Mouse (Mus musculus) layer of hippocampus, adult 2 months (tissue): ENCODE results near the gene Dera. TPM values are rescaled to one million over a fixed set of nuclear protein-coding genes. Genes with fewer than 3 reads are reported as not detected.

Experiments
- DNase-seq, 2 experiments: peaks; one replicate each; pipeline ENCODE4 v3.0.0; 2022; ENCODE audit warnings: low spot score in 2 of 2
- H3K27ac ChIP-seq: fragments of 200-600 bp; 2 replicates; pipeline ENCODE4 v1.8.1; 2022
- H3K4me3 ChIP-seq: fragments of 200-600 bp; 2 replicates; pipeline ENCODE4 v1.8.1; 2022; ENCODE audit warnings: mild to moderate bottlenecking
- CTCF ChIP-seq: fragments of 200-600 bp; conservative IDR thresholded peaks from 2 replicates; pipeline ENCODE4 v1.8.1; 2022; ENCODE audit warnings: antibody characterized with exemption, mild to moderate bottlenecking, moderate library complexity
- total RNA-seq, 2 experiments: library from RNA; stranded (reverse); gene quantifications; 2 replicates each; pipeline ENCODE4 v1.2.3; 2021

Dera gene
- total RNA-seq, 2 experiments from 2014 or later = 5.1 to 6.1 TPM

- TF ChIP-seq CTCF = no peak
- Histone ChIP-seq H3K27ac (no peak overlapping the region), H3K4me3 (no peak overlapping the region)
- DNase-seq = no peak
Observed at GRCm38 (mm10) chr6:137803456-137804005, 49.2 kb downstream of the Dera start.

- DNase-seq = no peak
- no peak for TF ChIP-seq CTCF
- Histone ChIP-seq H3K4me3 (no peak overlapping the region), H3K27ac (no peak overlapping the region)
Observed at GRCm38 (mm10) chr6:137804121-137804520, 49.8 kb downstream of the Dera start.

- Histone ChIP-seq H3K27ac (no peak overlapping the region), H3K4me3 (no peak overlapping the region)
- TF ChIP-seq CTCF = no peak
- DNase-seq = no peak
Observed at GRCm38 (mm10) chr6:137804606-137805005, 50.3 kb downstream of the Dera start.

- H3K4me3 ChIP-seq = no peak overlapping the region
- no peak for TF ChIP-seq CTCF
- DNase-seq = no peak
- H3K27ac ChIP-seq = no peak overlapping the region
Observed at GRCm38 (mm10) chr6:137806342-137806741, 52.0 kb downstream of the Dera start.

- no peak for TF ChIP-seq CTCF
- H3K4me3 ChIP-seq = no peak overlapping the region
- DNase-seq = no peak
- no peak overlapping the region for H3K27ac ChIP-seq
Observed at GRCm38 (mm10) chr6:137806806-137807205, 52.5 kb downstream of the Dera start.

GRCm38 (mm10) chr6:137807296-137807695 is 53.0 kb downstream of the Dera start:
- TF ChIP-seq CTCF = no peak

GRCm38 (mm10) chr6:137808706-137809105 is 54.4 kb downstream of the Dera start:
- Histone ChIP-seq H3K4me3 (no peak overlapping the region), H3K27ac (no peak overlapping the region)
- no peak for DNase-seq
- no peak for TF ChIP-seq CTCF

More at GRCm38 (mm10) chr6:137807296-137807695, 53.0 kb downstream of the Dera start:
- Histone ChIP-seq H3K4me3 (no peak overlapping the region), H3K27ac (no peak overlapping the region)
- DNase-seq = no peak

- no peak overlapping the region for H3K4me3 ChIP-seq
- H3K27ac ChIP-seq = no peak overlapping the region
- DNase-seq = no peak
- no peak for TF ChIP-seq CTCF
Observed at GRCm38 (mm10) chr6:137810136-137810535, 55.8 kb downstream of the Dera start.

- no peak for TF ChIP-seq CTCF
- H3K4me3 ChIP-seq = no peak overlapping the region
- H3K27ac ChIP-seq = no peak overlapping the region
- no peak for DNase-seq
Observed at GRCm38 (mm10) chr6:137814006-137814405, 59.7 kb downstream of the Dera start.

GRCm38 (mm10) chr6:137816508-137816907 is 62.2 kb downstream of the Dera start:
- H3K27ac ChIP-seq = peak overlapping the region; percentile 1; the same call in 1 of the 2 replicates
- DNase-seq = peak; percentile 22 to 25
- H3K4me3 ChIP-seq = no peak overlapping the region
- TF ChIP-seq CTCF = no peak

GRCm38 (mm10) chr6:137822550-137822949 is 68.2 kb downstream of the Dera start:
- H3K4me3 ChIP-seq = no peak overlapping the region
- no peak overlapping the region for H3K27ac ChIP-seq
- DNase-seq = no peak
- TF ChIP-seq CTCF = no peak

GRCm38 (mm10) chr6:137824046-137825021 is 70.0 kb downstream of the Dera start:
- no peak overlapping the region for H3K27ac ChIP-seq
- no peak overlapping the region for H3K4me3 ChIP-seq
- DNase-seq = no peak
- TF ChIP-seq CTCF = no peak

- no peak for DNase-seq
- Histone ChIP-seq H3K4me3 (no peak overlapping the region), H3K27ac (no peak overlapping the region)
- no peak for TF ChIP-seq CTCF
Observed at GRCm38 (mm10) chr6:137825022-137825613, 70.8 kb downstream of the Dera start.
